Mouse (Mus musculus): ENCODE results near the gene Zcrb1.

Gene Zcrb1

DNA sequence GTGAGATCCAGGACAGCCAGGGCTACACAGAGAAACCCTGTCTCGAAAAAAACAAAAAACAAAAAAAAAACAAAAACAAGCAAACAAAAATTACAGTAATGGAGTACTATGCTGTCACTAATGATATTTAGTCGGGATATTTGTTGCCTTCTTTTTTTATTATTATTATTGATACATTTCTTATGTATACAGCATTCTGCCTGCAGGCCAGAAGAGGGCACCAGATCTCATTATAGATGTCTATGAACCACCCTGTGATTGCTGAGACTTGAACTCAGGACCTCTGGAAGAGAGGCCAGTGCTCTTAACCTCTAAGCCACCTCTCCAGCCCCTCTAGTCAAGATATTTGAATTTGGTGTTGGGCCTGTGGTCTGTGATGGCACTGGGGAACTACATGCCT, 26.3 kb downstream of the Zcrb1 start:
- no peak for DNase-seq (ENCODE audit: low spot score in 2 of 2)

DNA sequence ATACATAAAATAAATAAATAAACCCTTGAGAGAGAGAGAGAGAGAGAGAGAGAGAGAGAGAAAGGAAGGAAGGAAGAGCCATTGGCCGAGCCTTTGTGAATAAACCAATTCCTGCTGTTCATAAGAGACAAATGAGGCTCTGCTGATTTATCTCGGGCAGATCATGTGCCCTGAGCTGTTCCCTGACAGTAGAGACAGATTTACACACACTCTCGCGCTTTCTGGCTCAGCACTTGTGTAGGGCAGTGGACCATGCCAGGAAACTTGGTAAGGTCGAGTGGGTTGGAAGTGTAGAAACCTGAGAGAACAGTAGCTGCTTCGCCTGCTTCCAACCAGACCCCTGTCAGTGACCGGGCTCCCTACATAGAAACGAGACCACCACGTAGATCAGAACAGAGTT, 29.6 kb downstream of the Zcrb1 start:
- DNase-seq (ENCODE audit: low spot score in 2 of 2): no peak

DNA sequence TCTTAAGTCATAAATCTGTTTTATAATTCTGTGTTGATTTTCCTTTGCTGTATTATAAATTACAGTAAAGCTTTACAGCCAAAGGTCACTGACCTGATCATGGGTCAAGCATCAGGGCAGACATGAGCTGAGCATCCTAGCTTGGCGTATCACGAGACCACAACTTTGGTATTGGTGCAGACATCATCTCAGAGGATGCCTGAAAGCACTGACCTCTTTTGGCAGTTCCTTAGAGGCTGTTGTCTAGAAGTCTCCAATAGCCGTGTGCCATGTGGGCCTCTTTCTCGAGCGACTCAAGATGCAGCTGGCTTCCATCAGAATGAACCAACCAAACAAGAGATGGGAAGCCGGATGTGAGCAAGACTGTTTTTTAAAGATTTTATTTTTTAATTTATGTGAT, 32.6 kb downstream of the Zcrb1 start:
- DNase-seq (ENCODE audit: low spot score in 2 of 2): no peak

DNA sequence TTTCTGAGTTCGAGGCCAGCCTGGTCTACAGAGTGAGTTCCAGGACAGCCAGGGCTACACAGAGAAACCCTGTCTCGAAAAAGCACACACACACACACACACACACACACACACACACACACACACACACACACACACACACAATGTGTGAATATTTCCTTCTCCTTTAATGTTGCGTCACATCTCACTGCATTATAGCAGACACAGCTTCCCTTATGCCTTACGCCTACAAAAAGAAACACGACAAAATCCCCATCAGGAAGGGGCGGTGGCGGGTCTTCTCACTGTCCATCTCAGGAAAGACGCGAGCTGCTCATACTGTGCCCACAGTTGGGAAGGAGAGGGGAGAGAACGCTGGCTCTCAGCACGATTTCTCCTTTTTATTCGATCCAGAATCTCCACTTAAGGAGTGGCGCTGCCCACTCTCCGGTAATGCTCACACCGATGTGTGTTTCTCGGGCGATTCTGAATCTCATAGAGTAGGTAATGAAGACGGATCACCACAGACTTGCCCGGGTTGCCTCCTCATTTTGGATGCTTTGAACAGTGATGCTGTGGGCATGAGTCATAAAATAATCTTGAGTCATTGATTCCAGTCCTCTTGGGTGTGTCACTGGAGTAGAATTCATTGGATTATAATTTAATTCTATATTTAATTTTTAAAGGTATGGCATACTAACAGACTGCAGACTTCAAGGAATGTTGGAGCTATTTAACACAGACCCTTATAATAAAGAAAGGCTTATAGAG, 39.6 kb downstream of the Zcrb1 start:
- no peak for DNase-seq (ENCODE audit: low spot score in 2 of 2)

DNA sequence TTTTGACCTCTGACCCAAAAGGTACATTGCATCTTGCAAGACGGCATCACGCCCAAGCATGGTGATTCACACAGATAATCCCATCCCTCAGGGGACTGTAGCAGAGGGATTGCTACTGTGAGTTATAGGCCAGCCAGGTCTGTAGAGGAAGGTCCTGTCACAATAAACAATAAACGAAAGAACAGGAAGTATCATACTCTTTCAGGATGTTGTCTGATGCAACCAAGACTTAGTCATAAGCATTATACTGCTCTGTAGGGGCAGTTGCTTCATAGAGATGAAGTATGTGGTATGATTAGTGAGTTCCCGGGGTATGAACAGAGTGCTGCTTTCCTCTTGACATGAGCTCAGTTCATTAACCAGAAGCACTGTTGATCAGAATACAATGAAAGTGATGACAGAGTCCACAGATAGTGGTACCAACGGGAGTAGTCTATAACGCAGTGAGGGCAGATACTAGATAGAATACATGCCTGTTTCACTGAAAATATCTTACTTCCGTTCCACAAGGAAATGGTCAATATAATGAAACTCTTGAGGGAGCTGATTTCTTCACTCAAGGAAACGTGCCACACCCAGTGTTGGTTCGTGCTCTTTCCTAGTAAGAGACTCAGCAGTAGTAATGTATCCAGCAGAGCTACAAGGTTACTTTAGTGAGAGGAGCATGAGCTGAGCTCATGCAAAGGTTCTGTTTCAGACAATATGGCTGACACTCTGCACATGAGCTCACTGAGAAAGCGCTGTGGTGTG, 57.3 kb downstream of the Zcrb1 start:
- no peak for DNase-seq (ENCODE audit: low spot score in 2 of 2)

DNA sequence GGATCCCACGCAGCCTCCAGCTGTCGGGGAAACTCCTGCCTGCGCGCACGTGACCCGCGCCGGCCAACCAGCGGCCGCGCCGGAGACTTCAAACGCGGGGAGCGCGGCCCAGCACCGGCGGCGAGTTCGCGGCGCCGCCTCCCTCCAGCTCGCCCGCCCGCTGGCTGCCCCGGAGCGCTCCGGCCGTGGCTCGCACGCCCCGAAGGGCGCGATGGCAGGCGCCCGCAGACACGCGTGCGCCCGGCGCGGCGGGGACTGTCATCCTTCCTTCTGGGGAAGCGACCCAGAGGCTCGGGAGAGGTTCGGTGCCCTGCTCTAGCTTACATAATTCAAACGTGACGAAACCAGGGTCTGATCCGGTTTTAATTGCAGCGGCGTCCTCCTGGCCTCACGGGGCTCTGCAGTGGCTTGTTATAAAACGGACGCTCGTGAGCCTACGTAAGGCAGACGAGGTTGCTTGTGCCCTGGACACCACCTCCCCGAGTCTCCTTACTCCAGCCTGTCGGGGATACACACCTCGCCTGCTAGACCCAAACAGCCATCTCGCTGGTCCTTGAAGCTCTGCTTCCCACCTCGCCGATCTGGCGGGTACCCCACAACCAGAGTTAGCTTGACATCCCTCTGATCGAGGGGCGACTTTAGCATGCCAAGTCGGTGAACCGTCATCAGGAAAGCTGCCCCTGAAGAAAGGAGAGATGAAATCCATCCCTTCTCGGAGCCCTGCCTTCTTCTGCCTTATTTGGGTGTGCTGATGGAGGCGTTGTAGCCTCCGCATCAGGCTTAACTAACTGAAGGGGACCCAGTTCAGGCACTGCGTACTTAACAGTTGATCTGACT, 61.0 kb downstream of the Zcrb1 start, which contains the start of gene Yaf2:
Gene Yaf2 (minus strand): TSS at position 11 of the 837 bp plus-strand sequence.
- DNase-seq (ENCODE audit: low spot score in 2 of 2): peak; percentile 56 to 77

DNA sequence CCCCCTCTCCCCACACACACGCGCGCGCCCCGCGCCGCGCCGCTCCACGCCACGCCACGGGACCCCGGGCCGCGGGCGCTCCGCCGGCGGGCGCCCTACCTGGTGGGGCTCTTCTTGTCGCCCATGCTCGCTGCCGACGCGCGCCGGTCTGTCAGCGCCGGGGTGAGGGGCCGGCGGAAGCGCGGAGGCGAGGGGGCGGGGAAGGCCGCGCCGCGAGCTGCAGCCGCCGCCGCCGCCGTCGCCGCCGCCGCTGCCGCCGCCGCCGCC, 61.5 kb downstream of the Zcrb1 start:
- no peak for DNase-seq (ENCODE audit: low spot score in 2 of 2)
